Mouse (Mus musculus) CD4-positive, CD25-positive, alpha-beta regulatory T cell, adult 9 weeks (primary cell): ENCODE results near the gene Gm3512. TPM values are rescaled to one million over a fixed set of nuclear protein-coding genes. Genes with fewer than 3 reads are reported as not detected.

ENCODE experiments used
- polyA plus RNA-seq: library from polyadenylated mRNA; unstranded; fragments of 100-300 nt; shearing (Covaris generic); gene quantifications from one replicate; pipeline ENCODE4 v1.2.1, GENCODE M21; 2017

Gene Gm3512
- 8.2 TPM for polyA plus RNA-seq

DNA sequence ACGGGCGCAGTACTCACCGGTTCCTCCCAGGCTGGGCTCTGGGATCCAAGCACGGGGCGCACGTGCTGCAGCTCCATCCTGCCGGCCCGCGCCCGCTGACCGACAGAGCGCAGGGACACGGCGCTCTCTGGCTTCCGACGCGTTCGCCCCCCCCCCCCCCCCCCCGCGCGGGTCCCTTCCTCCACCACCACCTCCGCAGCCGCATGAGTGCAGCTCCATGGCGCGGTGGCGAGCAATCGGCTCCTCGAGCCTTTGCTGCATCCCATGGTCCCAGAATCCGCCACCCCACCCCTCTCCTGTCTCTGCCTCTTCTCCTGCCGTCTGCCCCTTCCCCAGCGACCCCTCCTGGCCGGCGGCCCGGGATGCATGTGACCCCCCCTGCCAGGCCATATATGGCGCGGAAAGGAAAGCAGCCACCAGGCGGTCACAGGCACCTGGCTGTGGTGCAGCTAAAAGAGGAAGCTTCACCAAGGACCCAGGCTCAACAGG is at the start of gene Gm3512:
Gene Gm3512, minus strand, starts transcription at position 51 of the 489 bp plus-strand sequence.

DNA sequence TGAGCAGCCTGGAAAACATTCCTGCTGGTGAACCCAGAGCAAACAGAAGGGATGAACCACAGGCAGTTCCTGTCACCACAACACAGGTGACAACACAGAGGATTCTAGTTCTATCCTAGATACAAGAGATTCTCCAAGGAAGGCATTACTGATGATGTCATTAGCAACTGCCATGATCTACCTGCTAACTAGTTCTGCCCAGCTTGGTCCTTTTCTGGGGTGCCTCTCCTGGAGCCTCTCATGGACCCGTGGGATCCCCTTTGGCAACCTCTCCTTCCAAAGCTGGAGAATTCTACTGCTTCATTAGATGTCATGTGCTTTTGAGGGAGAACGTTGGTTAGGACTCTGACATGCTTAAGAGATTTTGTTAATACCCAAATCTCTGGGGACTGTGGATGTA is 20.1 kb upstream of the Gm3512 start, which contains the start of gene Gm16434:
Gene Gm16434, minus strand, starts transcription at position 101 of the 400 bp plus-strand sequence.

GRCm38 (mm10) chr14:7125312-7125711 is 49.0 kb downstream of the Gm3512 start, which contains the start of gene Gm6676:
TSS of gene Gm6676 (minus strand) at chr14:7125412.

Other genes starting within 250 kb of the Gm3512 start
- not detected for gene Gm6356, start 200.7 kb downstream of the Gm3512 start, polyA plus RNA-seq
- 1.1 TPM for gene Gm10406, start 147.1 kb downstream of the Gm3512 start, polyA plus RNA-seq
- not detected for gene Gm3685, start 129.6 kb downstream of the Gm3512 start, polyA plus RNA-seq
- 3.3 TPM for gene Gm3696, start 73.9 kb downstream of the Gm3512 start, polyA plus RNA-seq
- not detected for gene Gm6676, start 49.1 kb downstream of the Gm3512 start, polyA plus RNA-seq
- not detected for gene Gm16434, start 20.0 kb upstream of the Gm3512 start, polyA plus RNA-seq
- not detected for gene Gm3727, start 90.2 kb upstream of the Gm3512 start, polyA plus RNA-seq
- gene Gm3739, start 140.5 kb upstream of the Gm3512 start, polyA plus RNA-seq = 12.2 TPM
- gene Gm5797, start 157.9 kb upstream of the Gm3512 start, polyA plus RNA-seq = not detected
- gene Gm8374, start 190.6 kb upstream of the Gm3512 start, polyA plus RNA-seq = not detected